Mouse (Mus musculus) ES-CJ7 (cell line): Measurements from ENCODE around the gene Pex11g.

Experiments
- DNase-seq: peaks from one replicate; pipeline ENCODE4 v3.0.0; 2011; ENCODE audit warnings: low read depth, low spot score

Gene Pex11g

DNA sequence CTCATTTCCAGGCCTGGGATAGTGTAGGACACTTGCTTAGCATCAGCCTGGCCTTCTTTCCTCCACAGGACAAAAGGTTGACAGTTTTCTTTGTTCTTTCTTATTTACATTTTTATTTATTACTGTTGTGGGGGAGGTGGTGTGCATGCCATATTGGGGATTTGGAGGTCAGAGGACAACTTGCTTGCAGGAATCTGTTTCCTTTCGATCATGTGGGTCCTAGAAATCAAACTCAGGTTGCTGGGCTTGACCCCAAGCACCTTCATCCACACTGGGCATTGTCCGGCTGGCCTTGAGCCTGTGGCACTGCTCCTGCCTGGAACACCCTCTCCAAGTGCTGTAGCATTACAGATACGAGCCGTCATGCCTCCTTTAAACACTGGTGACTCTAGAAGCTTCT lies 50.6 kb downstream of the Pex11g start:
- peak; percentile 80 for DNase-seq

DNA sequence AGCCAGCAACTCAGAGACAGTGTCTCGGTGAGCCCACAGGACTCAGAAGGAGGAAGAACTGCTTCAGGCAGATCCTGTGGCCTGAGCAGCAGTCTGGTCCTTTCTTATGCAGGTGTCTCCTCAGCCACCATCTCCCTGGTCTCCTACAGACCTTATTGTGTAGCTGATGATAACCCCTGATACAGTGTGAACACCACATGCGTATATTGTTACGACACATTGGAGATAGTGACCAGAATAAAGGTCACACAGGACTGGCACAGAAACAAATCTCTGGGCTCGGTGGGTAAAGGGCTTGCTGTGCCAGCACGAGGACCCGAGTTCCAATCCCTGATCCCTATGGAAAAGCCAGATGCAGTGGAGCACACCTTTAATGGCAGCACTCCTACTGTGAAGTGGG lies 51.8 kb downstream of the Pex11g start:
- no peak for DNase-seq

DNA sequence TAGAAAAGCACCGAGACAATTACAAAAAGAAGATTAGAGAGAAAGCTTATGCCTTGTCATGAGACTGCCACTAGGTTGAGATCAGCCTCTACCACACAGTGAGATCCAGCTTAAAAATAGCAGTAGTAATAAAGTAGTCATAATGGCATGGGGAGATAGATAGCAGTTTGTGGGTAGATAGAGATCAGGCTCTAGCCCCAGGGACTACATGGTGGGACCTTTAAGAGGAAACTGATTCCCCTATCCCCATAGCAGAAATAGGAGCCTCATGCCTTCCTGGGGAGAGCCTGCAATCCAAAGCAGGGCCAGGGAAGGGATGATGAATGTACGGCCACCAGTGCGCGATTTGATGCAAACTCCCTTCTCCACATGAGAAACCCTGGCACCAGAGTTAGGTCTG lies 52.2 kb downstream of the Pex11g start:
- DNase-seq, result no peak

DNA sequence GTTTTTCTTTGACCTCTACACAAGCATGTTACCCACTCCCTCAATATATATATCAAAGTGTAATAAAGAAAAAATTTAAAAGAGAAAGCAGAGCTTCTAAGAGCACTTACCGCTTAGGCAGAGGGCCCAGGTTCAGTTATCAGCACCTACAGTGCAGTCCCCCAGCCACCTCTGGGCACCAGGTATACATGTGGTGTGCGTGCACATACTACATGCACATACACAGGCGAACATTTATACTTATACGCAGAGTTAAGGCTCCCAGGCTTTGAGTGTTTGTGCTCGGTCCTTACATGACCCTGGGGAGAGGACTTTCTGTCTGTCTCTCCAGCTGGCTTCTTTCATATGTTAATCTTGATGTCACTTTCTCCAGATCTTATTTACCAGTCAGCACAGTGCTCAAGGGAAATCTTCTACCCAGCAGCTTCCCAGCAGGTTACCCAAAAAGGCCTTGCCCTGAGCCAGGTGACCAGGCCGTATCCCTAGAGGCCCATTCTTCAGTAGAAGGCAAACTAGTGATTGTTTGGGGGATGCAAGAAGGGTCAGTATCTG lies 52.8 kb downstream of the Pex11g start:
- DNase-seq, result peak; percentile 62

DNA sequence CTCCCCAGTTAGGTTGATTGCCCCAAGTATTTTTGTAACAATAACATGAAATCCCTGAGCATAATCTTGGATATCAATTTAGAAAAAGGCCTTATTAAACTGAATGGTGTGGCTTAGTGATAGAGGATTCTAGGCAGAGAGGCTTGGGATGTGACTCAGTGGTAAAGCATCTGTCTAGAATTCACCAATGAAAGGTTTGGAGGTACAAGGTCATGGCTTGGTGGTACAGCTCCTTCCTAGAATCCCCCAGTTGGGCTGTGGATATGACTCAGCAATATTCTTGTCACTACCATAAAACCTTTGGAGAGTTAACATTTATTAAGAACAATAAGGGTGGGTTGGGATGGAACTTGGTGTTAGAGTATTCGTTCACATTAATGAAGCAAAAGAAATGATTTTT lies 54.7 kb downstream of the Pex11g start:
- no peak for DNase-seq

DNA sequence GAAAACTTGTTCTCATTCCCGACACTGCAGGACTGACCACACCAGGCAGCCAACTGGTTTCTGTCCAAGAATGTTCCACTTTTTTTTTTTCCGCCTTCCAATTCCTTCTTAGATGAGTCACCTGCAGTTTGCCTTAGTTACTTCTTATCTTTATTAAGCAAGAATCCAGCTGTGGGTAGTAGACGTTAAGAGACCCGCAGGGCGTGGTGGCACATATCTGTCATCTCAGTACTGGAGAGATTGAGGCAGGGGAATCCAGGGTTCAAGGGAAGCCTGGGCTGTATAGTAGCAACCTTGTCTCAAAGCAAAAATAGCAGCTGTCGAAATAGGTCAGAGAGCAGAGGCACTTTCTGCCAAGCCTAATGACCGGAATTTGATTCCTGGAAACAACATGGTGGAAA lies 55.6 kb downstream of the Pex11g start:
- DNase-seq, result no peak

DNA sequence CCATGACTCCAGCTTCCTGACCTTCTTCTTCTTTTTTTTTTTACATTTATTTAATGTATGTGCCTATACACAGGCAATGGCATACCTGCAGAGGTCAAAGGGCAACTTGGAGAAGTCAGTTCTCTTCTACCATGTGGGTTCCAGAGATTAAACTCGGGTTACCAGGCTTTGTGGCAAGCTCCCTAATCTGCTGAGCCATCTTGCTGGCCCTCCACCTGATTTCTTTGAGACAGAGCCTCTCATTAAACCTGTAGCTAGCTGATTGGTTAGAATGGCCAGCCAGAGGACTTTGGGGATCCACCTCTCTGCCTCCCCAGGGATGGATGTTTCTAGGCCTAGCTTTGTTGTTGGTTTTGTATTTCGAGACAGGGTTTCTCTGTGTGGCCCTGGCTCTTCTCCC lies 56.4 kb downstream of the Pex11g start:
- DNase-seq, result no peak

DNA sequence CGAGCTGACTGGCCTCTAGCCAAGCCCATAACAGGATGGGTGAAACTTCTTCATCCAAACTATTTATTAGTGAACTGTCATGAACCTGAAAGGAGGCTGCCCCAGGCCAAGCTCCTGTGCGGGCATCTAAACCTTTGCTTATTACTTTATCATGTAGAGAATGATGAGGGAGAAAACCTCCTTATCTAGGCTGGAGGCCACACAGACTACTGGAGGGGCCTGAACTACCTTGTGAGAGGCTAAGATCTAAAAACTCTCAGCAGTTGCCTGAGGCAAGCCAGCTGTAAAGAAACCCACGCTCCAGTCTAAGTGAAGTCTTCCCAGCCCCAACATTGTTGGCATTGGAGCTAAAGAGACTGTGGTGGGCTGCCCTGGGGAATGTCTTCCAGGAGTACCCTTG lies 60.1 kb downstream of the Pex11g start:
- no peak for DNase-seq
